Mouse (Mus musculus) stomach, embryonic 14.5 days (tissue): ENCODE results near the gene Cacna2d1. TPM values are rescaled to one million over a fixed set of nuclear protein-coding genes. Genes with fewer than 3 reads are reported as not detected.

Source experiments
- ATAC-seq: fragments of 200-750 bp; cut with Nextera tagmentation; 2 replicates; pipeline ENCODE4 v1.8.0; 2017; ENCODE audit warnings: low read depth, moderate TSS enrichment; ENCODE audit not compliant: insufficient number of reproducible peaks, insufficient read depth, low FRiP score
- H3K27ac ChIP-seq: fragments of 300-500 bp; sonication (generic); 2 replicates; pipeline ENCODE4 v1.5.1; 2014; ENCODE audit warnings: mild to moderate bottlenecking, low read length, moderate library complexity, mixed read lengths
- H3K27me3 ChIP-seq: fragments of 300-500 bp; sonication (generic); 2 replicates; pipeline ENCODE4 v1.6.1; 2014; ENCODE audit warnings: low read length, control low read depth, mixed read lengths; ENCODE audit not compliant: control insufficient read depth, insufficient read depth
- H3K36me3 ChIP-seq: fragments of 300-500 bp; sonication (generic); 2 replicates; pipeline ENCODE4 v1.6.1; 2014; ENCODE audit warnings: mild to moderate bottlenecking, control low read depth, low read length, moderate library complexity, mixed read lengths; ENCODE audit not compliant: control insufficient read depth, insufficient read depth
- H3K4me1 ChIP-seq: fragments of 300-500 bp; sonication (generic); 2 replicates; pipeline ENCODE4 v1.6.1; 2014; ENCODE audit warnings: low read length, control low read depth, mixed read lengths; ENCODE audit not compliant: control insufficient read depth, insufficient read depth
- H3K4me2 ChIP-seq: fragments of 300-500 bp; sonication (generic); replicated peaks from 2 replicates; pipeline ENCODE4 v1.6.1; 2014; ENCODE audit warnings: low read depth, low read length, control low read depth
- H3K4me3 ChIP-seq: fragments of 300-500 bp; sonication (generic); 2 replicates; pipeline ENCODE4 v1.5.1; 2014; ENCODE audit warnings: low read depth, low read length, control low read depth
- H3K9ac ChIP-seq: fragments of 300-500 bp; sonication (generic); replicated peaks from 2 replicates; pipeline ENCODE4 v1.6.1; 2014; ENCODE audit warnings: low read depth, mild to moderate bottlenecking, control low read depth, low read length, moderate library complexity, mixed read lengths
- H3K9me3 ChIP-seq: fragments of 300-500 bp; sonication (generic); 2 replicates; pipeline ENCODE4 v1.6.1; 2016; ENCODE audit warnings: low read depth, low read length, control low read depth; ENCODE audit not compliant: control insufficient read depth
- WGBS: fragments of 180-500 bp; shearing (Covaris S2); extraction: QIAGEN DNeasy Blood & Tissue Kit; methylation state at CpG from one replicate; pipeline ENCODE4 v1.1.7; 2014; 5-methylcytosine and 5-hydroxymethylcytosine counted together
- polyA plus RNA-seq: library from polyadenylated mRNA; unstranded; fragments of >200 nt; fragmentation: Nextera tagmentation; extraction: Ambion mirVana; gene quantifications from 2 replicates; pipeline ENCODE4 v1.2.1, GENCODE M21; 2014

Gene Cacna2d1
- polyA plus RNA-seq, 1 experiment from 2014 or later = 21.9 TPM

GRCm38 (mm10) chr5:16253768-16254167 is 319.3 kb downstream of the Cacna2d1 start:
- H3K9ac ChIP-seq = no peak overlapping the region
- no peak overlapping the region for H3K4me2 ChIP-seq
- no peak for ATAC-seq
- no peaks in the 10 kb centered on the region for H3K9me3 ChIP-seq
- WGBS = 88% methylated on average over 1 of the region's 1 CpGs
- no peak overlapping the region for H3K4me3 ChIP-seq
- no peak overlapping the region for H3K27ac ChIP-seq
- no peaks in the 10 kb centered on the region for H3K27me3 ChIP-seq
- H3K36me3 ChIP-seq = no peaks in the 10 kb centered on the region
- H3K4me1 ChIP-seq = no peaks in the 10 kb centered on the region

- ATAC-seq = no peak
- H3K9me3 ChIP-seq = no peaks in the 10 kb centered on the region
These were observed 330.9 kb downstream of the Cacna2d1 start for GRCm38 (mm10) chr5:16265385-16265784.

GRCm38 (mm10) chr5:16277058-16277457 is 342.6 kb downstream of the Cacna2d1 start:
- Histone ChIP-seq H3K36me3 (no peaks in the 10 kb centered on the region), H3K27ac (no peak overlapping the region), H3K4me3 (no peak overlapping the region), H3K27me3 (no peaks in the 10 kb centered on the region), H3K4me1 (no peaks in the 10 kb centered on the region), H3K9me3 (no peaks in the 10 kb centered on the region), H3K9ac (no peak overlapping the region), H3K4me2 (no peak overlapping the region)
- ATAC-seq = no peak
- WGBS = 62% methylated on average over 2 of the region's 2 CpGs

More at GRCm38 (mm10) chr5:16265385-16265784, 330.9 kb downstream of the Cacna2d1 start:
- H3K4me1 ChIP-seq = no peaks in the 10 kb centered on the region
- no peak overlapping the region for H3K4me3 ChIP-seq
- H3K36me3 ChIP-seq = no peaks in the 10 kb centered on the region
- no peaks in the 10 kb centered on the region for H3K27me3 ChIP-seq
- H3K4me2 ChIP-seq = no peak overlapping the region
- no peak overlapping the region for H3K27ac ChIP-seq
- no peak overlapping the region for H3K9ac ChIP-seq
- 75% methylated on average over 6 of the region's 6 CpGs for WGBS

- ATAC-seq = no peak
- Histone ChIP-seq H3K27me3 (no peaks in the 10 kb centered on the region), H3K4me1 (no peaks in the 10 kb centered on the region), H3K4me2 (no peak overlapping the region), H3K27ac (no peak overlapping the region), H3K36me3 (no peaks in the 10 kb centered on the region), H3K9ac (no peak overlapping the region), H3K4me3 (no peak overlapping the region), H3K9me3 (no peaks in the 10 kb centered on the region)
- 84% methylated on average over 5 of the region's 5 CpGs for WGBS
These were observed 346.7 kb downstream of the Cacna2d1 start for GRCm38 (mm10) chr5:16281229-16281628.

GRCm38 (mm10) chr5:16293223-16293622 is 358.7 kb downstream of the Cacna2d1 start:
- H3K27me3 ChIP-seq = no peaks in the 10 kb centered on the region
- WGBS = 10% methylated on average over 1 of the region's 1 CpGs
- H3K4me2 ChIP-seq = no peak overlapping the region
- no peaks in the 10 kb centered on the region for H3K9me3 ChIP-seq
- no peak overlapping the region for H3K27ac ChIP-seq
- H3K4me1 ChIP-seq = peaks cover 3% of the 10 kb centered on the region; the same call in 1 of the 2 replicates
- H3K36me3 ChIP-seq = no peaks in the 10 kb centered on the region
- no peak overlapping the region for H3K9ac ChIP-seq
- ATAC-seq = no peak
- H3K4me3 ChIP-seq = no peak overlapping the region

GRCm38 (mm10) chr5:16293825-16294224 is 359.3 kb downstream of the Cacna2d1 start:
- Histone ChIP-seq H3K4me1 (peaks cover 3% of the 10 kb centered on the region; the same call in 1 of the 2 replicates), H3K9ac (no peak overlapping the region), H3K27ac (no peak overlapping the region), H3K27me3 (no peaks in the 10 kb centered on the region), H3K9me3 (no peaks in the 10 kb centered on the region), H3K4me2 (no peak overlapping the region), H3K4me3 (no peak overlapping the region), H3K36me3 (no peaks in the 10 kb centered on the region)
- ATAC-seq = no peak
- 76% methylated on average over 4 of the region's 4 CpGs for WGBS

GRCm38 (mm10) chr5:16294708-16295107 is 360.2 kb downstream of the Cacna2d1 start:
- no peak for ATAC-seq
- no peak overlapping the region for H3K27ac ChIP-seq
- no peak overlapping the region for H3K4me2 ChIP-seq
- H3K36me3 ChIP-seq = no peaks in the 10 kb centered on the region
- H3K9me3 ChIP-seq = no peaks in the 10 kb centered on the region
- WGBS = 79% methylated on average over 4 of the region's 4 CpGs
- H3K27me3 ChIP-seq = no peaks in the 10 kb centered on the region
- no peak overlapping the region for H3K4me3 ChIP-seq
- H3K4me1 ChIP-seq = peaks cover 3% of the 10 kb centered on the region; the same call in 1 of the 2 replicates
- H3K9ac ChIP-seq = no peak overlapping the region

GRCm38 (mm10) chr5:16297170-16297771 is 362.8 kb downstream of the Cacna2d1 start:
- H3K9me3 ChIP-seq = no peaks in the 10 kb centered on the region
- no peaks in the 10 kb centered on the region for H3K36me3 ChIP-seq
- H3K4me3 ChIP-seq = no peak overlapping the region
- WGBS = 60% methylated on average over 4 of the region's 4 CpGs
- no peak overlapping the region for H3K27ac ChIP-seq
- no peak overlapping the region for H3K4me2 ChIP-seq
- H3K9ac ChIP-seq = no peak overlapping the region
- no peaks in the 10 kb centered on the region for H3K27me3 ChIP-seq
- peaks cover 3% of the 10 kb centered on the region; the same call in 1 of the 2 replicates for H3K4me1 ChIP-seq
- 0 out of 2 replicates have a peak, but pooled peaks have one; percentile 46 for ATAC-seq

GRCm38 (mm10) chr5:16299631-16300030 is 365.1 kb downstream of the Cacna2d1 start:
- no peaks in the 10 kb centered on the region for H3K27me3 ChIP-seq
- peaks cover 3% of the 10 kb centered on the region; the same call in 1 of the 2 replicates for H3K4me1 ChIP-seq
- H3K9me3 ChIP-seq = no peaks in the 10 kb centered on the region
- H3K4me3 ChIP-seq = no peak overlapping the region
- H3K36me3 ChIP-seq = no peaks in the 10 kb centered on the region; the same call in 1 of the 2 replicates
- H3K27ac ChIP-seq = no peak overlapping the region
- 69% methylated on average over 6 of the region's 6 CpGs for WGBS
- no peak overlapping the region for H3K9ac ChIP-seq
- ATAC-seq = no peak
- H3K4me2 ChIP-seq = no peak overlapping the region
